Mouse (Mus musculus) heart, embryonic 16.5 days (tissue): ENCODE measurements around the gene Slc11a1. TPM values are rescaled to one million over a fixed set of nuclear protein-coding genes. Genes with fewer than 3 reads are reported as not detected.
"Not testable (repeated sequence)": the region's sequence is repeated elsewhere in the genome, so short reads cannot be mapped to it uniquely, and the experiment has no call there.

Source experiments
- ATAC-seq: fragments of 200-750 bp; cut with Nextera tagmentation; replicated peaks from 2 replicates; pipeline ENCODE4 v1.8.0; 2017; ENCODE audit warnings: moderate number of reproducible peaks; ENCODE audit not compliant: insufficient read depth, low FRiP score; ENCODE audit errors: extremely low read depth
- H3K27ac ChIP-seq: fragments of 300-500 bp; sonication (generic); 2 replicates; pipeline ENCODE4 v1.5.1; 2014; ENCODE audit warnings: mild to moderate bottlenecking, low read length, control low read depth, moderate library complexity
- H3K27me3 ChIP-seq: fragments of 300-500 bp; sonication (generic); 2 replicates; pipeline ENCODE4 v1.6.1; 2014; ENCODE audit warnings: low read length, mixed read lengths; ENCODE audit not compliant: control insufficient read depth, insufficient read depth
- H3K36me3 ChIP-seq: fragments of 300-500 bp; sonication (generic); 2 replicates; pipeline ENCODE4 v1.6.1; 2014; ENCODE audit not compliant: control insufficient read depth, insufficient read depth
- H3K4me1 ChIP-seq: fragments of 300-500 bp; sonication (generic); 2 replicates; pipeline ENCODE4 v1.6.1; 2014; ENCODE audit warnings: low read length, mixed read lengths; ENCODE audit not compliant: control insufficient read depth, insufficient read depth
- H3K4me2 ChIP-seq: fragments of 300-500 bp; sonication (generic); 2 replicates; pipeline ENCODE4 v1.6.1; 2014; ENCODE audit warnings: low read depth, mild to moderate bottlenecking, control low read depth, low read length
- H3K4me3 ChIP-seq: fragments of 300-500 bp; sonication (generic); 2 replicates; pipeline ENCODE4 v1.5.1; 2014; ENCODE audit warnings: mild to moderate bottlenecking, control low read depth, low read length
- H3K9ac ChIP-seq: fragments of 300-500 bp; sonication (generic); 2 replicates; pipeline ENCODE4 v1.6.1; 2014; ENCODE audit warnings: low read length, control low read depth
- H3K9me3 ChIP-seq: fragments of 300-500 bp; sonication (generic); replicated peaks from 2 replicates; pipeline ENCODE4 v1.6.1; 2016; ENCODE audit warnings: low read length; ENCODE audit not compliant: control insufficient read depth
- WGBS: fragments of 180-500 bp; shearing (Covaris S2); extraction: QIAGEN DNeasy Blood & Tissue Kit; methylation state at CpG from one replicate; pipeline ENCODE4 v1.1.7; 2014; 5-methylcytosine and 5-hydroxymethylcytosine counted together
- polyA plus RNA-seq: library from polyadenylated mRNA; unstranded; fragments of >200 nt; fragmentation: Nextera tagmentation; extraction: Ambion mirVana; gene quantifications from 2 replicates; pipeline ENCODE4 v1.2.1, GENCODE M21; 2015

Gene Slc11a1
- polyA plus RNA-seq, 1 experiment from 2014 or later = 4.3 TPM

- H3K9ac ChIP-seq = peak overlapping the region; percentile 30; the same call in 1 of the 2 replicates
- H3K4me3 ChIP-seq = no peak overlapping the region
- peaks cover 34% of the 10 kb centered on the region for H3K4me1 ChIP-seq
- H3K27me3 ChIP-seq = no peaks in the 10 kb centered on the region
- no peaks in the 10 kb centered on the region for H3K36me3 ChIP-seq
- H3K27ac ChIP-seq = peak overlapping the region; percentile 82
- no peak overlapping the region for H3K4me2 ChIP-seq
- WGBS = 65% methylated on average over 3 of the region's 3 CpGs
- no peaks in the 10 kb centered on the region for H3K9me3 ChIP-seq
- no peak for ATAC-seq
Measured at GRCm38 (mm10) chr1:74337241-74337771, 37.7 kb upstream of the Slc11a1 start.

DNA sequence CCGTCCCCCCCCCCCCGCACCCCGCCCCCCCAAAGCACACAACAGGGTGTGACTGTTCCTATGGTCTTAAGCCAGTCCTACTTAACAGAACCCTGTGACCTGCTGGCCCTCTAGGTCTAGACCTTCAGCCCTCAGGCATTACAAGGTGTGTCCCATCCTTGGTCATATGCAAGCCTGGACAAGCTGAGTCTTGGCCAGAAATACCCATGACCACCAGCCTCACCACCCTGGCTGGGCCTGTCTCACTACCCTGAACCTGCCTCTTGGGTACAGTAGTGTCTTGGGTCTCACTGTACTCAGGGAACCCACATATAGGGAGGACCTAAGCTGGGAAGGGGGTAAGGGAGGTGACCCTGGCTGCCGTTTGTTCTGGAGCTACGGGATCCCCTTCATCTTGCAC is 37.0 kb upstream of the Slc11a1 start:
- peaks cover 35% of the 10 kb centered on the region for H3K4me1 ChIP-seq
- no peaks in the 10 kb centered on the region for H3K27me3 ChIP-seq
- H3K4me3 ChIP-seq = no peak overlapping the region
- ATAC-seq = no peak
- no peaks in the 10 kb centered on the region for H3K9me3 ChIP-seq
- no peak overlapping the region for H3K9ac ChIP-seq
- no peak overlapping the region for H3K4me2 ChIP-seq
- H3K36me3 ChIP-seq = no peaks in the 10 kb centered on the region
- H3K27ac ChIP-seq = no peak overlapping the region
- WGBS = 70% methylated on average over 5 of the region's 5 CpGs

- H3K36me3 ChIP-seq = no peaks in the 10 kb centered on the region
- peaks cover 33% of the 10 kb centered on the region for H3K4me1 ChIP-seq
- no peak overlapping the region for H3K27ac ChIP-seq
- H3K9me3 ChIP-seq = no peaks in the 10 kb centered on the region
- H3K27me3 ChIP-seq = no peaks in the 10 kb centered on the region
- H3K4me2 ChIP-seq = no peak overlapping the region
- H3K4me3 ChIP-seq = no peak overlapping the region
- H3K9ac ChIP-seq = no peak overlapping the region
- WGBS = 59% methylated on average over 4 of the region's 4 CpGs
- ATAC-seq = no peak
Measured at GRCm38 (mm10) chr1:74338626-74339025, 36.4 kb upstream of the Slc11a1 start.

DNA sequence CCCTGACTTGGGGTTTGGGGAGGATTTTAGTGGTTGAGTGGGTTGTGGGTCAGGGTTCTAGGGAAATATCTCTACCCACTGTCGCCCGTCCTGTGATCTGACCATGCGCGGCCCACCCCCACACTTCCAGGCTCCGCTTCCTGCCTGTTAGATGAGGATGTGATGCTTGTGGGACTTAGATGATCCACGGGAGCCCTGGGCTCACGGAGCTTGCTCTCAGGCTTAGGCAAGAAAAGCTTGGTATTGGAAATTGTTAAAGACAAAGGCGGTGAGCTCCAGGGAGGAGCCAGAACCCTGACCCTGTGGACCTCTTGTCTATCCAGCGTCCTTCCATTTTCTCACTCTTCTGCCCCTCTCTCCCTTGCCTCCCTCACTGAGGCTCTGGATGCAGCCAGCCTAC is 35.1 kb upstream of the Slc11a1 start:
- ATAC-seq = no peak
- no peaks in the 10 kb centered on the region for H3K9me3 ChIP-seq
- no peaks in the 10 kb centered on the region for H3K27me3 ChIP-seq
- H3K27ac ChIP-seq = no peak overlapping the region
- peaks cover 26% of the 10 kb centered on the region for H3K4me1 ChIP-seq
- no peaks in the 10 kb centered on the region for H3K36me3 ChIP-seq
- H3K4me3 ChIP-seq = no peak overlapping the region
- H3K9ac ChIP-seq = no peak overlapping the region
- no peak overlapping the region for H3K4me2 ChIP-seq
- 87% methylated on average over 9 of the region's 9 CpGs for WGBS

DNA sequence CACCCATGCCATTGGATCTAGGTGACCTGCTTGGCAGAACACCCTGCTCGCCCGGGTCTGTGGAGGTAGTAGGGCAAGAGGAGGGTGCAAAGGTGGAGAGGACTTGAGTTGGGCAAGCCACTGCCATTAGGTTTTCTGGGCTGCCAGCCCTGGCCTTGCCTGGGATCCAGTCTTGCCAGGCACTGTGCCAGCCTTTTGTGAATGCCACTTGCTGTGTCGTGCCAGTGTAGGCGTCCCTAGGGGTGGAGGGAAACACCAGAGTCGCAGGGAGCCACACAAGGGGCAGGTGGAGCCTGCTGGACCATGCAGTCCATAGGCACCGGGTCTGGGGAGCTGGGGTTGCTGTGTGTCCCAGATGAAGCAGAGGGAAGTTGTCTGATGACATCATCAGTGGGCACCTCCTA is 34.6 kb upstream of the Slc11a1 start:
- peaks cover 22% of the 10 kb centered on the region for H3K4me1 ChIP-seq
- ATAC-seq = no peak

DNA sequence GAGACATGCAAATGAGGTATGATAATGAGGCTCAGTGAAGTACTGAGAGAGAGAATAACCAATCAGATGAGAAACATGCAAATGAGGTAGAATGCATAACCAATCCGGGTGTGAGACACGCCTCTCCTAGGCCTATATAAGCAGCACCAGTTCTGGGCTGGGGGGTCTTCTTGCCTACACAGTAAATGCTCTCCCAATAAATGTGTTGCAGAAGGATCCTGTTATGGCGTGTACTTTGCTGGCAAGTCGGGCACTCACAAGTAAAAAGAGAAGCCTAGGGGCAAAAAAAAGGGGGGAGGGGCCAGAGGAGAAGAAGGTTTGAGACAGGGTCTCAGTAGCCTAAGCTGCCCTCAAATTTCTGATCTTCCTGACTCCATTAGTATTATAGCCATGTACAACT is 34.0 kb upstream of the Slc11a1 start:
- 90% methylated on average over 4 of the region's 4 CpGs for WGBS
- H3K27ac ChIP-seq, H3K9ac ChIP-seq, H3K36me3 ChIP-seq, H3K4me2 ChIP-seq, H3K9me3 ChIP-seq, H3K27me3 ChIP-seq, H3K4me3 ChIP-seq, ATAC-seq: not testable (repeated sequence)
- H3K4me1 ChIP-seq = peaks cover 17% of the 10 kb centered on the region

More for the DNA sequence above, 34.6 kb upstream of the Slc11a1 start:
- H3K9ac ChIP-seq = no peak overlapping the region
- H3K4me3 ChIP-seq = no peak overlapping the region
- H3K36me3 ChIP-seq = no peaks in the 10 kb centered on the region
- no peaks in the 10 kb centered on the region for H3K27me3 ChIP-seq
- no peaks in the 10 kb centered on the region for H3K9me3 ChIP-seq
- H3K4me2 ChIP-seq = no peak overlapping the region
- no peak overlapping the region for H3K27ac ChIP-seq
- WGBS = 86% methylated on average over 6 of the region's 6 CpGs

DNA sequence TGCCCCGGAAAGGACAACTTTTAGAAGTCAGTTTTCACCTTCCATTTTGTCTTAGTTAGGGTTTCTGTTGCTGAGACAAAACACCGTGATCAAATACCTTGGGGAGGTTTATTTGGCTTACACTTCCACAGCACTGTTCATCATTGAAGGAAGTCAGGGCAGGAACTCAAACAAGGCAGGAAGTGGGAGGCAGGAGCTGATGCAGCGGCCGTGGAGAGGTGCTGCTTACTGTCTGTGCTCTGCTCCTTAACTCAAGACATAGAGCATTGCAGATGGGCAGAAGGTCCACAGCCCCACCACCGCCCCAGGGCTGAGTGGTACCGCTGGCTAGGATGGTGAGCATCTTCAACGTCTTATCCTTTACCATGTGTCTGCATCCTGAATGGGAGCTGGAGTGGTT is 33.1 kb upstream of the Slc11a1 start:
- Histone ChIP-seq H3K4me2 (no peak overlapping the region), H3K4me3 (no peak overlapping the region), H3K27ac (no peak overlapping the region), H3K4me1 (peaks cover 14% of the 10 kb centered on the region), H3K27me3 (no peaks in the 10 kb centered on the region), H3K36me3 (no peaks in the 10 kb centered on the region), H3K9ac (no peak overlapping the region), H3K9me3 (no peaks in the 10 kb centered on the region)
- 69% methylated on average over 7 of the region's 7 CpGs for WGBS
- ATAC-seq = no peak

DNA sequence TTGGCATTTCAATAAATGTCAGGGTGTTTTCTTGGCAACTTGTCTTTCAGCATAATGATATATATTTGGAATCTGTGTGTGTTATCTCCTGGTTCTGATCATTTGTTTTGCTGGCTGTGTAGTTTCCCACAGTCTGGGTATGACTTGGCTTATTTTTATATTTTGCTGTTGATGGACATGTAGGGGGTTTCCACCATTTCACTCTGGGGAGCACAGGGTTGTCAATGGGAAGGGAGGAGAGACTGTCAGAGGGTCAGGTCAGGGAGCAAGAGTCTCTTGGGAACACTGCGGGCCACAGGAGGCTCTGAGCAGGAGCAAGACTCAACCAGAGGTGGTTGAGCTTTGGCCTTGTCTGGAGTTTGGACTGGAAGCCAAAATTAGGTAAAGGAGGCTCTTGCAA is 32.7 kb upstream of the Slc11a1 start:
- WGBS = 90% methylated on average over 1 of the region's 1 CpGs
- Histone ChIP-seq H3K27me3 (no peaks in the 10 kb centered on the region), H3K9me3 (no peaks in the 10 kb centered on the region), H3K27ac (no peak overlapping the region), H3K9ac (no peak overlapping the region), H3K36me3 (no peaks in the 10 kb centered on the region), H3K4me1 (peaks cover 10% of the 10 kb centered on the region), H3K4me3 (no peak overlapping the region), H3K4me2 (no peak overlapping the region)
- ATAC-seq = no peak

DNA sequence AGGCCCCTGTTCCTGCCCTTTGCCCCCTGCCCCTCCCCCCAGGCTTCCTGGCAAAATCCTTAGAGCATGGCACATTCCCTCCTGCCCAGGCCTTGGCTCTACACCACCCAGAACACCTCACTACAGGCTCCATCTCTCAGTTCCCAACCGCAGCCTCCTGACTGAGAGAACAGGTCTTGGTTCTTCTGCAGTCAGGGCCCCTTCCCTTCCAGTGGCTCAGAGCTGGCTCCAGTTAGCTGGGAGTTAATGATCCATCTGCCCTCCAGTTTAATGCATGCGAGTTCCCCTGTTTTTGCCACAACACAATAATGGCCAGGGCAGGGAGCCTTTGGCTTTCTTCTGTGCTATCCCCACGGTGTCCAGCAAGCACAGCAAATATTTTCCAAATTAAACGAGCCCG is 31.8 kb upstream of the Slc11a1 start:
- H3K27me3 ChIP-seq = no peaks in the 10 kb centered on the region
- no peak overlapping the region for H3K4me3 ChIP-seq
- no peak overlapping the region for H3K9ac ChIP-seq
- H3K4me1 ChIP-seq = peaks cover 5% of the 10 kb centered on the region; the same call in 1 of the 2 replicates
- 77% methylated on average over 5 of the region's 5 CpGs for WGBS
- no peaks in the 10 kb centered on the region for H3K9me3 ChIP-seq
- no peaks in the 10 kb centered on the region for H3K36me3 ChIP-seq
- no peak overlapping the region for H3K4me2 ChIP-seq
- no peak for ATAC-seq
- H3K27ac ChIP-seq = no peak overlapping the region
